Mouse (Mus musculus): Measurements from ENCODE around the gene Schip1.

Gene Schip1

DNA sequence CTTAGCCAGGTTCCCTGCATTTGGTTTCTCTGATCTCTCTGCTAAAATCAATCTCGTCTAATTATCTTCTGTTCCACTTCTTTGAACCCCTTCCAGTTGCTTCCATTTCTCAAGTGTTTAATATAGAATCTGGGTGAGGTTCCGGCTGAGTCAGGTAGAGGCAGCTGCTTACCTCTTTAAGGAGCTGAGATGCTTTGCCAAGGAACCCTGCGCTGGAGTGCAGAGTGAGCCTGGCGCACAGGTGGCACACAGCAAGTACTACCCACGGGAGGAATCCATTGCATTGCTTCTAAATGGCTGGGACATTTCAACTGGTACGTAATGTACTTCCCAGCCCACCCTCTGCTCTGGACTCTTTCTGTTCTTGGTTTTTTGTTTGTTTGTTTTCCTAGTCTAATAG lies 414.7 kb downstream of the Schip1 start:
- DNase-seq (ENCODE audit: low spot score): no peak

DNA sequence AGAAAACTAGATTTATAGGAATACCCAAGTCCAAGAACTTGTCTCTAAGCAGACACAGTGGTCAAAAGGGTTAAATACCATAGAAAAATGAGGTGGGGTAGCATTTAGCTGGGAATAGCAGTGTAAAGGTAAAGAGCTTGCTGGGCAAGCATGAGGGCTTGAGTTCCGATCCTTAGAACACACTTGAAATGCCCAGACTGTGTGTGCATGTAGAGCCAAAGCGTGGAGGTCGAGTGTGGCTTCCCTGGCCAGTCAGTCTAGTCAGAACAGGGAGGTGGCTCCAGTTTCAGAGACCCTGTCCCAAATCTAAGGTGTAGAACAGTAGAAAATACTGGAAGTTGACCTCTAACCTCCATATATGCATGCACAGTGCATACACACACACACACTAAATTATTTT lies 418.9 kb downstream of the Schip1 start:
- no peak for DNase-seq (ENCODE audit: low spot score)

DNA sequence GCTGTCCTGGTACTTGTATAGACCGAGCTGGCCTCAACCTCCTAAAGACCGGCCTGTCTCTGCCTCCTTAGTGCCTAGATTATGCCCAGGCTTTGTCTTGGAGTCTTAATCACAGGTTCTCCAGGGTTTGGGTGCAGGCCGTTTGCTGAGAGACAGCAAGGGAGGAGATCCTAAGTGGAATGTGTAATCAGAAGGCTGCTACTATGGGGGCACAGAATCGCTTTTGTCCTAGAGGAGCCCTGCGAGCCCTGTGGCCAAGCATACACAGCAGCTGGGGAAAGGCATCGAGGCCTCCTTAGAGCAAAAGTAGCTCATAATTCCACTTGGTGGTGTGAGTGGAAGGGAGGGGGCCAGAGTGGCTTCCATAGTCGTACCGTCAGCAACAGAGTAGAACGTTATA lies 419.4 kb downstream of the Schip1 start:
- DNase-seq (ENCODE audit: low spot score): no peak

DNA sequence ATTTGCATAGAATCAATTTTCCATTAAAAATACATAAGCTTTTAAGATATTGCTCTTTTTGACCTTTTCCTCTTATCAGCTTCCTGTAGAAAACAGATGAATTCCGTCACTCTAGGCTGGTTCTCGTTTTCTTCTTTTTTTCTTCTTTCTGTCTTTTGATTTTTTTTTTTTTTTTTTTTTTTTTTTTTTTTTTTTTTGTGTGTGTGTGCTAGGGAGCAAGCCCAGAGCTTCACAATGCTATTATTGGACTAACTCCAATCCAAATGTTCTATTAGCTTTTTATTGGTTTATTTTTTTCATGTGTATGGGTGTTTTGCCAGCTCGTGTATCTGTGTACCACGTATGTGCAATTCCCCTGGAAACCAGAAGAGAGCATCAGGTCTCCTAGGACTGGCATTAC lies 420.0 kb downstream of the Schip1 start:
- no peak for DNase-seq (ENCODE audit: low spot score)

DNA sequence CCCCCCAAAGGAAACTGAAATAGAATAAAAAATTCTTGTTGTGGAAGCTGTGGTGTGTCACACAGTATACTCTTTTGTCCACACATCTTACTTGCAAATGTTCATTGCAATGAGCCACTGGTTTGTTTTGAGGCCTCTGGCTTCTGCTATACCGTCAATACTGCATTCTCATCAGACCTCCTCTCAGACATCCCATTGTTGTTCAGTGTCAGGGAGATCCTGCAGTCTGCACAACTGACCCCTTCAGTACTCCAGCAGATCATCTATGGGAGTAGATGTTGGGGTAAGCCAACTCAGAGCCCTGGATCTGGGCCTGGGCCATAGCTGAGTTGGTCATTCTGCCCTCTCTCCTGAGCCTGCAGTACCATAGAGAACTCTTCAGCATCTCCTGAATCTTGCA lies 423.0 kb downstream of the Schip1 start:
- no peak for DNase-seq (ENCODE audit: low spot score)

DNA sequence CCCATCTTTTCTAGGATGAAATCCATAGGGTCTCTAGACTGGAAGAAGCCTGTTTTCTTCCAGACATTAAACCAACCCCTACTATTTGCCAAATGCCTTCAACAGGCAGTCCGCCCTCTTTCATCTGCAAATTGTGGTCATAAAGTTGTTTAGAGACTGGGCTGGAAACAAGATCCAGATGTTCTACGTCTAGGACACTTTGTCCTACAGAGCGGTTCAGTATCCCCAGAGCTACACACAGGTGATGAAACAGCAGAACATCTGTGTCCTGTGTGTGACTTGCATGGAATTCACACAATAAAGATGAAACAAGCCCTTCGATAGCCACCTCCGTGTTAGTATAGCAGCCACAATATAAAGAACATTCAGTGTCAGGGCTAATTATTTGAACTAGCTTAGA lies 423.7 kb downstream of the Schip1 start:
- no peak for DNase-seq (ENCODE audit: low spot score)

DNA sequence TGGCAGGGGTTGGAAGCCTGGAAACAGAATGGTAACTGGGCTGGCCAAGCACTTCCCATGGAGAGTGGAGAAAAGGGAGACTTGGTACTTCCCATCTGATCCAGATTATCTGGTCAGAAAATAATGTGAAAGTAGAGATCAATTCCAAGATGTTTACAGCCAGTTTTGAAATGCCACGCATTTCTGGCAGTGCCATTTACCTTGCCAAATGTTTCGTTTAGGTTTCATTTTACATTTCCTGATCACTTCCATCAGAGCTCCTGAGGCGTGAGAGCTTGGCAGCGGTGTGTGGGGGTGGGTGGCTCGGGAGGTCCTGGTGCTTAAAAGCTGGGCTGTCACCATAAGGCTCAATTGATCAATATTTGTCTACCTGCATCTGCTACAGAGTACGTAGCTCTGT lies 426.9 kb downstream of the Schip1 start:
- no peak for DNase-seq (ENCODE audit: low spot score)

DNA sequence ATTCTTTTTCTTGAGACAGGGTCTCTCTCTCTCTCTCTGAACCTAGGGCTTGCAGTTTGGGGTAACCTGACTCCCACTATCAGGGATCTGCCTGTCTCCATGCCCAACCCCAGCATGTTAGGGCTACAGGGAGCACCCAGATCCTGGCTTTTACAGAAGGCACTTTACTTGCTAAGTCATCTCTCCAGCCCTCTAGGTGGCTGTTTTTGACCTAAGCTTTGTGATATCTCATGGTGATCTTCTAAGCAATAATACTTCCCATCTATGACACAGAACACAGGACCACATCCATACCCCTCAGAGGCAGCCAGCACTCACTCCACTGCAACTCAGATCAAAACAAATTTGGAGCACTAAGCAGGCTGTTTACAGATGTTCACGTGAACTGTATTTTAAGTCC lies 427.5 kb downstream of the Schip1 start:
- no peak for DNase-seq (ENCODE audit: low spot score)

DNA sequence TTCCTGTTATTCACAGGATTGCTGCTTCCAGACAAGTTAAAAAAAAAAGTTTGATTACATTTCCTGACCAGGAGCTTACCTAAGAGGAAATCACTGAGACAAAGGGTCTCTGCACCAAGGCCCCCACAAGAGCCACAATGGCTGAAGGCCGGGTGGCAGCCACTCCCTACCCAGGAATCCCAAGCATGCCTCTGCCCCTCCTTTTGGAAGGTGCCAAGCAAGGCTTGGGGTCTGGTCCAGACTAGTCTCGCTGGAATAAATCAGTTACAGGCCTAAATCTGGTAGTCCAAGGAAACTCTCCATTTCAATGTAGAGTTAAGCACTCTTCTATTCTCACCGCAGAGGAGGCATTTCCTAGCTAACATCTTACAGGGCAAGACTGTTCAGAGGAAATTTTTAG lies 427.9 kb downstream of the Schip1 start:
- DNase-seq (ENCODE audit: low spot score): no peak

DNA sequence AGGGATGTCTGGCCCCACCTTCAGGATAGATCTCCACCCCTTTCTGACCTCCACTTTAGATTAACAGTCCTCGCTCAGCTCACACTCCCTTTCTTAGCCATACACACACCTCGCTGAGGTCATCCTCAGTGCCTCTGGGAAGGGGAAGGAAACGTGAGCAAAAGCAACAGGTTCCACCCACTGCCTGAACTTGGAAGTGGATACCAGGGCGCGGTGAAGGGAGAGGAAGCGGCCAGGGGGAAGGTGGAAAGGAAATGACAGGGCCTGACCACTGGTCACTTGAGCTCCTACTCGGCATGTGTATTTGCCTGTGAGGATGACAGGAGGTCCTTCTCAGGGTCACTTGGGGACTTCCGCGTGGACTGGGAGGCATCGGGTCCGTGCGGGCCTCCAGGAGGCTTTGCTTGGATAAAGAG lies 428.6 kb downstream of the Schip1 start:
- no peak for DNase-seq (ENCODE audit: low spot score)

DNA sequence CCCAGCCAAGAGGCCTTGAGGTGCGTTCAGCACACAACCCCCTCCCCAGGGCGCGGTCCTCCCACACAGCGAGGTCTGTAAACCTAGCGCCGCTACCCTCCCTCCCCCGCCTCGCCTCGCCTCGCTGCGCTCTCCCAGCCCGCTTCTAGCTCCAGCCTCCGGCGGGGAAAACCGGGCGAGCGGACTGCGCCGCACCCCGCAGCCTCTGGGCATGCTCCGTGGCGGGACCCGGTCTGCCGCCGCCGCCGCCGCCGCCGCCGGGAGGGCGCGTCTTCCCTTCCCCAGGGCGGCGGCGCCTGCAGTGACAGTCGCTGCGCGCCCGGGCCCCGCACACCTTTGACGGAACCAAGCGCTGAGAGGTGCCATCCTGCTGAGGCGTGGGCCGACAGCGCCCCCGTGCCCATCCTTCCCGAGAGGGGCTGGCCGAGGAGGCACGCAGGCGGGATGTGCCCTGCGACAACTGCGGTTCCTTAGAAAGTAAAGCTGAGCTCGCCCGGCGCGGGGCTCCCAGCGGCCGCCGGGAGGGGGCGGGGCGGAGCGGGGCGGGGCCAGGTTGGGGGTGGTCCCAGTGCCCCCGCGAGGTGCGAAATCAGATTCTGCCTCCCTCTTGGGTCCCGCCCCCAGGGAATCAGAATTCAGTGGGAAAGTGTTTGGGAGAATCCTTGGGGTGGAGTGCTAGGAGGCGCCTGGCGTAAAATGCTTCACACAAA lies 429.1 kb downstream of the Schip1 start:
- peak; percentile 42 for DNase-seq (ENCODE audit: low spot score)

DNA sequence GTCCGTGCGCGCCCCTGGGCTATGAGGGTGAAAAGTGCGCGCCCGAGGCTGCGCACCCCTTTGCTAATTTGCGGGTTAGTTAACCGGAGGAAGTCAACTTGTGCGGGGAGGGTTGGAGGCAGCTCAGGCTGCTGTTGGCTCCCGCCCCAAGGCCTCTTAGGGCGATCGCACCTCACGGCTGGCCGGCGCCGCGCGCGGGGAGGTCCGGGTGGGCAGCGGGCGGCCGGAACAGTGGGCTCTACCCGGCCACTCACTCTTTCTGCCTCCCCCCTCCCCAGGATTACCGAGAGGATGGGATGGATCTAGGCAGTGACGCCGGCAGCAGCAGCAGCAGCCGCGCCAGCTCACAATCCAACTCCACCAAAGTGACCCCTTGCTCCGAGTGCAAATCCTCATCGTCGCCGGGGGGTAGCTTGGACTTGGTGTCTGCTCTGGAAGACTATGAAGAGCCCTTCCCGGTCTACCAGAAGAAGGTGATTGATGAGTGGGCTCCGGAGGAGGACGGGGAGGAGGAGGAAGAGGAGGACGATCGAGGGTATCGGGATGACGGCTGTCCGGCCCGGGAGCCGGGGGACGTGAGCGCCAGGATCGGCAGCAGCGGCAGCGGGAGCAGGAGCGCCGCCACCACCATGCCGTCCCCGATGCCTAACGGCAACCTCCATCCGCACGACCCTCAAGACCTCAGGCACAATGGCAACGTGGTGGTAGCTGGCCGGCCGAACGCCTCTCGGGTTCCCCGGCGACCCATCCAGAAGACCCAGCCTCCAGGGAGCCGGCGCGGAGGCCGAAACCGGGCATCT lies 429.9 kb downstream of the Schip1 start:
- no peak for DNase-seq (ENCODE audit: low spot score)

DNA sequence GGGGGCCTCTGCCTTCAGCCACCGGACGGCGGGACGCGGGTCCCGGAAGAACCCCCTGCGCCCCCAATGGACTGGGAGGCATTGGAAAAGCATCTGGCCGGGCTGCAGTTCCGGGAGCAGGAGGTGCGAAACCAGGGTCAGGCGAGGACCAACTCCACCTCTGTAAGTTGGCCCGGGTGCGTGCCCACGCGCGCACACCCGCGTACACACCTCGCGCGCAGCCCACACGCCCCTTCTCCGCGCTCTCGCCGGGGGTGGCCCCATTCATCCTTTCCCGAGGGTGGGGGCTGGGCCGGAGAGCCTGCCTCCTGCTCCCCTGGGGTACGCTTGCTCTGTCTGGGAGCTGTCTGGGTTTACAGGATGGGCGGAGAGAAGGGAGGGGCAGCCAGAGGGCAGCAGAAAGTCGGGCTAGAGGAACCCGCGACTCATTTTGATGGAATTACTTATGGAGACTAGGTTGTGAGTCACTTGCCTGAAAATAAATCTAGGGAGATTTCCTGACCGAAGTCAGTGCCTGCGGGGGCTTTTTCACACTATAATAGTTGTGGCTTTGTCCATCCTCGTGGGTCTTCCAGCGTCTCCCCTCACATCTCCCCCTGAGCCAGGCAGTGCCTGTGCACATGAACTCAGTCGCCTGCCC lies 430.6 kb downstream of the Schip1 start:
- DNase-seq (ENCODE audit: low spot score): no peak

DNA sequence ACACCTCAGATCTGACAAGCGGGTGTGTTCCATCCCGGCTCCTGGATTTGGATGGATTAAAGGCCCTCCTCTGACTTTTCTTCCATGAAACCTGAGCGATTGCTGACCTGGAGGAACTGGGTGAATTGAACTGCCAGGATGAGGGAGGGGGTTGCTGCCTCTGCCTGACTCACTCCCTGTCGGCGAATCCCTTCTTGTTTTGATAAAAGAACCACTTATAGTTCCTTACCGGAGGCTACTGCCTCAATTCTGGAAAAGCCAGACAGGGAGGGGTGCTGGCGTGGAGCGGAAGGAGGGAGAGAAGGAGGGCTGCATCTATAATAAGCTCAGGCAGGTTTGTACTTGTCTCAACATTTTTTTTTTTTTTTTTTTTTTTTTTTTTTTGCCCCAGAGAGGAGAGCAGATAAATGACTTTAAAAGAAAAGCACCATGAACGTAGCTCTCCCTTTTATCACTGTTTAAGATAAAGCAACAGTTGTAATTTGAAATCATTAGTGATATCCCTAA lies 431.2 kb downstream of the Schip1 start:
- no peak for DNase-seq (ENCODE audit: low spot score)

DNA sequence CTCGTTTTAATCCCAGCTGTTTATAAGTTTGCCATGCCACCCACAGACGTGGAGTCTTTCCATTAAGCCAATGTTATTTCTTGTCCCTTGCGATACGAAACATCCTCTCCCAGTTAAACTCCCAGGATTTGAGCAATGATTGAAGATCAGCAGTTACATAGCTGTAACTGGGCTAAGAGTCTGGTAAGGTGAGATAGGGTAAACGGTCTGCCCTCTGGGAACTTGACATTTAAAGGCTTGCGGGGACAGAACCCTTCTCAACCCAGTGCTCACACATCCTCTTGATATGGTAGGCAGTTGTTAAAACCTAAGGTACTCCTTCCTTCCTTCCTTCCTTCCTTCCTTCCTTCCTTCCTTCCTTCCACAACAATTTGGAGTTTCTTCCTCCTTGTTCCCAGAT lies 431.9 kb downstream of the Schip1 start:
- no peak for DNase-seq (ENCODE audit: low spot score)

DNA sequence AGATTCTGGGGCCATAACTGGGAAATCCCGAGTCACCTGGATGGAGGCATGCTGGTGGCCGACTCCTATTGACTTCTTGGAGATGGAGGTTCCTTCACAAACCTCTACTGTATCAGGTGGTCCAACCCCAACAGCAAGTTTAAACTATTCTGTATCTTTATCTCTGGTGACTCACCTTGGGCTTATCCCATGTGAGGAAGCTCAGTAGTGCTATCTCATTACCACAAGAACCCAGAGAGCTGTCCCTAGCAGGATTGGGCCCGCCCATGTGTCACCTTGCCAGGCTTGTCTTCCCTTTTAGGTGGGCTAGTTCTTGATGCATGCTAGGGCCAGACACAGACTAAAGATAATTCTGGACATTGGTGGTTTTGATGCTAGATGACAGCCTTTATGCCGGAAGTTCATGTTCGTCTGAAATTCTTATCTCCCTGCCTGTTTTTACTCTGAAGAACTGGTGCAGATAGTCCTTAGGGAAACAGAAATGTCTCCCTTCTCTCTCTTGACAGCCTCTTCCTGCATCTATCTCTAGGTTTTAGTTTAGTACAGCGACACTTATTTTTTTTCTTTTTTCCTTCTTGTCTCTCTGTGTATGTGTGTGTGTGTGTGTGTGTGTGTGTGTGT lies 435.0 kb downstream of the Schip1 start:
- DNase-seq (ENCODE audit: low spot score): peak; percentile 41

DNA sequence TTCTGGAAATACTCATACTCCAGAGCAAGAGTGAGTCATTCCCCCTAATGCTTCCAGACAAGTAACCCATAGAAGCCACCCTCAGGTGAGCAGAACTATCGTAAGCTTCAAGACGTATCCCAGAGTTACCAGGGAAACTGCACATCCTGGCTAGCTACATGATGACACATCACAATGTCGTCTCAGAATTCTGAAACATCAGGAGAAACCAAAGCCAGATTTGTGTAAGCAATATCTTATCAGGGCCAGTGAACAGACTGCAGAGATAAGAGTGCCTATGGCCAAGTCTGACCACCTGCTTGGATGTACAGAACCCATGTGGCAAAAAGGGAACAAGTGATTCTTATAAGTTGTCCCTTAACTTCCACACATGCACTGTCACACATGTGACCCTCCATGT lies 440.2 kb downstream of the Schip1 start:
- DNase-seq (ENCODE audit: low spot score): no peak

DNA sequence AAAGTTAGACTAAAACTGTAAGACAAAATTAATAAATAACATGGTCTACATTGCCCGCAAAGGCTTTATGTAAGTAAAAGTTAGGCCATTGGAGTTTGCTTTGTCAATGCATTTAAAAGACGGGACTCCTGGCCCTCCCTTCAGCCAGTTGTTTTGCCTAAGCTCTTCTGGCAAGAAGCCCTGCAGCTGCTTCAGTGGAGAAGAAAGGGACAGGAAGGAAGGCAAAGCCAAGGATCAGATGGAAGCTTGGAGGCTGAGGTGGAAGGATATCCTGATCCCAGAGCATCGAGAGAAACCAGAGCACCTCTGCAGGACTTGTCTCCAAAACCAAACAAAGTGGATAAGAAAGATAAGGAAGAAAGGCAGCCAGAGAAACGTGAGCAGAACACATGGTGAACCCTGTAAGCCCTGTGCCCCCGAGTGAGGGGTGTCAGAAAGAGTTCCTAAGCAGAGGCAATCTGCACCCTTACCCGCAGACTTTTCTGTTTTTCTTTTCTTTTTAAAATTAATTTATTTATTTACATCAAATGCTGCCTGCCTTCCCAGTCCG lies 442.2 kb downstream of the Schip1 start:
- no peak for DNase-seq (ENCODE audit: low spot score)

DNA sequence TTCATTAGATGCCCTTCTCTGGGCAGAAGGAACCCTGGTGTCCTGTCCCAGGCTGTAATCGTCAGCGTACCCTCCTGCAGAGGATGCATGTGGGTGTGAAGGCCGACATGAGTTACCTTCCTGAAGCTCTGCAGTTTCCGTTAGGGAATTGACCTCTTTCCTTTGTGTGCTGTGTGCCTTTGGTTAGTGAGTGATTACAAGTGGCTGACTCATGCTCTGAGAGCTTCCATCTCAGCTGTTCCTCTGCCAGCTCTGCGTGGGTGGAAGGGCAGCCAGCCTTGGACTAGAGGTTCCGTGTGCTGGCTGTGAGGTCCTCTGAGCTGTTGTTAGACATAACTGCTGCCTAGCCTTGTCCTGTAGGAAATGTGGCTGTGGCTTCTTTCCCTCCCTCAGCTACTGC lies 444.0 kb downstream of the Schip1 start:
- DNase-seq (ENCODE audit: low spot score): no peak

DNA sequence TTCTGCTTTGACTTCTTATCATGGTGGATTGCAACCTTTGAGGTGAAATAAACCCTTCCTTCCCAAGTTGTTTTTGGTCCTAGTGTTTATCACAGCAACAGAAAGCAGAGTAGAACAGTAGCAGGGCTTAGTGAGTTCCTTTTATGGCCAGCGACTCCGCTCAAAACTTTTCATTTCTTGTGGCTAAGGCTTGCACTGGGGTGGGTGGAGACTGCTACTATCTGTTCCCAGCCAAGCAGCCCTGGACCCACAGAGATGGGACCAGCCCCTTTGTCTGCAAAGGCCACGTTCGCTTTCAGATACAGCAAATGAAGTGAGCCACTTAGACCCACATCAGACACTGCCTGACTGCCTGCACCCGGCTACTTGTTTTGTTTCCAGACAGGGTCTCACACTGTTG lies 446.3 kb downstream of the Schip1 start:
- DNase-seq (ENCODE audit: low spot score): peak; percentile 36

DNA sequence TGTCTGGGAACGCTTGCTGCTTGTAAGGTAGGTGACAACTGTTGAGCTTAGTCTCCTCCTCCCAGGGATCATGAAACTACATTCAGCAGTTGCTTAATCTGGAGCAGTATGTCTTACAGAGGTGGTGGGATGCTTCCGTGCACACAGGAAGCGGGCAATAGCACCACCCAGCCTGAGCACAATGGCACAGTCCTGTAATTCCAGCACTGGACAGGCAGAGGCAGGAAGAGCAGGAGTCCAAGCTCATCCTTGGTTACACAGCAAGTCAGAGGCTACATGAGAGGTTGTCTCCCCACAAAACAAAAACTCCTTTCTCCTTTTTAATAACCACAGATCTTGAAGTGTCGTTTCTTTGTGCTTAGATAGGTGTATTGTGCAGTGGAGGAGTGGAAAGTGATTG lies 447.1 kb downstream of the Schip1 start:
- no peak for DNase-seq (ENCODE audit: low spot score)

DNA sequence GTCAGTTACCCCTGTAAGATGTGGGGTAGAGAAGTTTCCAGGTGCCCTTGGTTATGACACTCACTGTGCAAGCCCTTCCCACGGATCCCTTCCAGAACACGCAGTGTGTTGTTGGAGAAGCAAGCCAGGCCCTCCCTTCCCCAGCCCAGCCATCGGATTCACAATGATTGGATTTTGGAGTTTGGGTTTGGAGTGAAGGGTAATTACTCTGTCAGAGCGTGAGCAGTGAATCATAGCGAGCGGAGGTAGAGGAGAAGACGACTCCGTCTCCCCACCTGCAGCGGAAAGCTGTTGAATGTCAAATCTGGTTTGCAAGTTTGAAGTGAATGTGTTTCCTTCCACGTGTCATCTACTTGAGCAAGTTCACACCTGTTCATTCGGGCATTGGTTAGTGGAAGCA lies 447.7 kb downstream of the Schip1 start:
- no peak for DNase-seq (ENCODE audit: low spot score)

Measured in spleen, adult 12 weeks (tissue).